Mouse (Mus musculus): ENCODE results near the gene Defb38.

- TF ChIP-seq CTCF (IDR thresholded peaks at IDR 0.05; ENCODE audit: control insufficient read depth, insufficient read depth, insufficient replicate concordance, low read depth, low read length): no peak
- no peak for TF ChIP-seq POLR2A (IDR thresholded peaks at IDR 0.05; ENCODE audit: control insufficient read depth, low read depth, low read length)
These were observed 38.3 kb upstream of the Defb38 start, which contains the start of gene Defb39 for GRCm38 (mm10) chr8:19064710-19065109.

All from testis, adult 2 months (tissue).